Mouse (Mus musculus): ENCODE measurements around the gene Med12l.

- TF ChIP-seq TAL1 (IDR thresholded peaks at IDR 0.05; ENCODE audit: low read length) = no peak
- TF ChIP-seq GATA1 (IDR thresholded peaks at IDR 0.05; ENCODE audit: low read length) = no peak
Measured at GRCm38 (mm10) chr3:59149646-59150045, 144.0 kb downstream of the Med12l start.

Data from erythroblast, embryonic 14.5 days (primary cell).